Mouse (Mus musculus) embryonic facial prominence, embryonic 11.5 days (tissue): ENCODE measurements at regions not wholly inside any gene's neighbourhood (a gene's known extent, or its start where the extent isn't known, plus 50 kb on each side); places are given as distances from the start of the nearest gene placed in this dataset. TPM values are rescaled to one million over a fixed set of nuclear protein-coding genes. Genes with fewer than 3 reads are reported as not detected.
A peak's percentile ranks its signal among the peaks of the same experiment; 100 is the strongest.

Source experiments
- ATAC-seq: fragments of 200-750 bp; cut with Nextera tagmentation; replicated peaks from 2 replicates; pipeline ENCODE4 v1.8.0; 2017; ENCODE audit warnings: low read depth; ENCODE audit not compliant: insufficient number of reproducible peaks, low FRiP score, low TSS enrichment
- DNase-seq: peaks from one replicate; pipeline ENCODE4 v3.0.0-alpha.2; 2015; ENCODE audit warnings: low spot score
- H3K27ac ChIP-seq: fragments of 300-500 bp; sonication (generic); replicated peaks from 2 replicates; pipeline ENCODE4 v1.5.1; 2014; ENCODE audit warnings: mild to moderate bottlenecking, low read depth, low read length, control low read depth
- H3K27me3 ChIP-seq: fragments of 300-500 bp; sonication (generic); 2 replicates; pipeline ENCODE4 v1.6.1; 2014; ENCODE audit warnings: mild to moderate bottlenecking, low read length, moderate library complexity, mixed read lengths; ENCODE audit not compliant: control insufficient read depth, insufficient read depth
- H3K36me3 ChIP-seq: fragments of 300-500 bp; sonication (generic); replicated peaks from 2 replicates; pipeline ENCODE4 v1.6.1; 2014; ENCODE audit warnings: low read depth, mild to moderate bottlenecking, low read length, moderate library complexity, mixed read lengths; ENCODE audit not compliant: control insufficient read depth, insufficient read depth
- H3K4me1 ChIP-seq: fragments of 300-500 bp; sonication (generic); 2 replicates; pipeline ENCODE4 v1.6.1; 2014; ENCODE audit warnings: low read length, mixed read lengths; ENCODE audit not compliant: control insufficient read depth, insufficient read depth
- H3K4me2 ChIP-seq: fragments of 300-500 bp; sonication (generic); 2 replicates; pipeline ENCODE4 v1.6.1; 2014; ENCODE audit warnings: low read depth, mild to moderate bottlenecking, control low read depth, low read length, moderate library complexity
- H3K4me3 ChIP-seq: fragments of 300-500 bp; sonication (generic); 2 replicates; pipeline ENCODE4 v1.5.1; 2014; ENCODE audit warnings: low read depth, low read length, control low read depth
- H3K9ac ChIP-seq: fragments of 300-500 bp; sonication (generic); replicated peaks from 2 replicates; pipeline ENCODE4 v1.6.1; 2014; ENCODE audit warnings: mild to moderate bottlenecking, control low read depth, low read length
- H3K9me3 ChIP-seq: fragments of 300-500 bp; sonication (generic); replicated peaks from 2 replicates; pipeline ENCODE4 v1.6.1; 2016; ENCODE audit warnings: mild to moderate bottlenecking, low read length, inconsistent platforms, mixed read lengths; ENCODE audit not compliant: control insufficient read depth
- WGBS: fragments of 180-500 bp; shearing (Covaris S2); extraction: QIAGEN DNeasy Blood & Tissue Kit; methylation state at CpG from one replicate; pipeline ENCODE4 v1.1.7; 2014; 5-methylcytosine and 5-hydroxymethylcytosine counted together
- microRNA counts: library from miRNA; unstranded; fragments of <30 nt; microRNA quantifications from one replicate; lab custom pipeline; 2016
- microRNA-seq: library from miRNA; unstranded; fragments of <30 nt; microRNA quantifications from one replicate; pipeline ENCODE4, GENCODE M21; 2016; ENCODE audit warnings: borderline number of aligned reads

GRCm38 (mm10) chr8:64276058-64276457 lies 70.0 kb upstream of the Tll1 start:
- H3K36me3 ChIP-seq = no peaks in the 10 kb centered on the region
- H3K27me3 ChIP-seq = no peaks in the 10 kb centered on the region
- no peak overlapping the region for H3K27ac ChIP-seq
- no peak for DNase-seq
- ATAC-seq = no peak
- no peak overlapping the region for H3K4me3 ChIP-seq
- no peak overlapping the region for H3K9ac ChIP-seq
- no peaks in the 10 kb centered on the region for H3K4me1 ChIP-seq
- no peaks in the 10 kb centered on the region for H3K9me3 ChIP-seq
- 73% methylated on average over 6 of the region's 6 CpGs for WGBS
- no peak overlapping the region for H3K4me2 ChIP-seq

- Histone ChIP-seq H3K9ac (no peak overlapping the region), H3K4me1 (no peaks in the 10 kb centered on the region), H3K27me3 (no peaks in the 10 kb centered on the region), H3K36me3 (no peaks in the 10 kb centered on the region), H3K4me2 (no peak overlapping the region), H3K9me3 (no peaks in the 10 kb centered on the region), H3K4me3 (no peak overlapping the region), H3K27ac (no peak overlapping the region)
- DNase-seq (no peak), ATAC-seq (no peak)
- 58% methylated on average over 6 of the region's 6 CpGs for WGBS
Observed at GRCm38 (mm10) chr8:64265304-64265945, 59.4 kb upstream of the Tll1 start.

MicroRNA genes in the stretch of these regions (microRNA counts, 519-probe panel; counts per million panel counts)
- 2,031 counts per million, percentile 13 among the panel's probes with 10 or more counts for microRNA mmu-miR-710 (lab: Ali Mortazavi, UCI)

Small RNA genes in the stretch of these regions (microRNA-seq; reads per million reads assigned to microRNA genes)
- not detected for gene Mir710
